Mouse (Mus musculus) hindbrain, embryonic 16.5 days (tissue): Measurements from ENCODE around the gene Nudt22. TPM values are rescaled to one million over a fixed set of nuclear protein-coding genes. Genes with fewer than 3 reads are reported as not detected.
A peak's percentile ranks its signal among the peaks of the same experiment; 100 is the strongest.

Source experiments
- ATAC-seq: fragments of 200-750 bp; cut with Nextera tagmentation; 2 replicates; pipeline ENCODE4 v1.8.0; 2017; ENCODE audit warnings: moderate TSS enrichment, moderate library complexity
- H3K27ac ChIP-seq: fragments of 300-500 bp; sonication (generic); 2 replicates; pipeline ENCODE4 v1.5.1; 2014; ENCODE audit warnings: low read depth, mild to moderate bottlenecking, control low read depth, low read length, moderate library complexity
- H3K27me3 ChIP-seq: fragments of 300-500 bp; sonication (generic); replicated peaks from 2 replicates; pipeline ENCODE4 v1.6.1; 2014; ENCODE audit warnings: low read length; ENCODE audit not compliant: control insufficient read depth, insufficient read depth
- H3K36me3 ChIP-seq: fragments of 300-500 bp; sonication (generic); 2 replicates; pipeline ENCODE4 v1.6.1; 2014; ENCODE audit warnings: mild to moderate bottlenecking, low read length, moderate library complexity, mixed read lengths; ENCODE audit not compliant: control insufficient read depth, insufficient read depth
- H3K4me1 ChIP-seq: fragments of 300-500 bp; sonication (generic); 2 replicates; pipeline ENCODE4 v1.6.1; 2014; ENCODE audit warnings: low read depth, low read length; ENCODE audit not compliant: control insufficient read depth, insufficient read depth
- H3K4me2 ChIP-seq: fragments of 300-500 bp; sonication (generic); 2 replicates; pipeline ENCODE4 v1.6.1; 2014; ENCODE audit warnings: mild to moderate bottlenecking, low read length, control low read depth, moderate library complexity
- H3K4me3 ChIP-seq: fragments of 300-500 bp; sonication (generic); 2 replicates; pipeline ENCODE4 v1.5.1; 2014; ENCODE audit warnings: mild to moderate bottlenecking, low read length, control low read depth, moderate library complexity
- H3K9ac ChIP-seq: fragments of 300-500 bp; sonication (generic); 2 replicates; pipeline ENCODE4 v1.6.1; 2014; ENCODE audit warnings: low read depth, mild to moderate bottlenecking, control low read depth, low read length, moderate library complexity
- H3K9me3 ChIP-seq: fragments of 300-500 bp; sonication (generic); 2 replicates; pipeline ENCODE4 v1.6.1; 2014; ENCODE audit warnings: mild to moderate bottlenecking, low read length, moderate library complexity; ENCODE audit not compliant: control insufficient read depth
- WGBS: fragments of 180-500 bp; shearing (Covaris S2); extraction: QIAGEN DNeasy Blood & Tissue Kit; methylation state at CpG from one replicate; pipeline ENCODE4 v1.1.7; 2014; 5-methylcytosine and 5-hydroxymethylcytosine counted together
- polyA plus RNA-seq: library from polyadenylated mRNA; unstranded; fragments of >200 nt; fragmentation: Nextera tagmentation; extraction: Ambion mirVana; gene quantifications from 2 replicates; pipeline ENCODE4 v1.2.1, GENCODE M21; 2015

Gene Nudt22
- polyA plus RNA-seq, 1 experiment from 2014 or later: 21.8 TPM

- Histone ChIP-seq H3K36me3 (peaks cover 11% of the 10 kb centered on the region), H3K4me3 (peak overlapping the region; percentile 58), H3K27me3 (peaks cover 10% of the 10 kb centered on the region), H3K4me2 (peak overlapping the region; percentile 94), H3K9ac (peak overlapping the region; percentile 83), H3K9me3 (no peaks in the 10 kb centered on the region), H3K27ac (no peak overlapping the region), H3K4me1 (peaks cover 43% of the 10 kb centered on the region)
- no peak for ATAC-seq
- 33% methylated on average over 12 of the region's 12 CpGs for WGBS
Observed at GRCm38 (mm10) chr19:6973581-6974190, 22.2 kb downstream of the Nudt22 start.

- Histone ChIP-seq H3K27me3 (peaks cover 10% of the 10 kb centered on the region), H3K9me3 (no peaks in the 10 kb centered on the region), H3K36me3 (peaks cover 2% of the 10 kb centered on the region), H3K27ac (no peak overlapping the region), H3K4me2 (no peak overlapping the region), H3K4me3 (no peak overlapping the region), H3K4me1 (peaks cover 30% of the 10 kb centered on the region), H3K9ac (no peak overlapping the region)
- no peak for ATAC-seq
- WGBS: 79% methylated on average over 13 of the region's 13 CpGs
Observed at GRCm38 (mm10) chr19:6972247-6972917, 23.5 kb downstream of the Nudt22 start.

GRCm38 (mm10) chr19:6971644-6972043 lies 24.3 kb downstream of the Nudt22 start:
- peaks cover 24% of the 10 kb centered on the region for H3K4me1 ChIP-seq
- WGBS: 41% methylated on average over 6 of the region's 6 CpGs

GRCm38 (mm10) chr19:6970460-6971085 lies 25.3 kb downstream of the Nudt22 start:
- H3K9me3 ChIP-seq: no peaks in the 10 kb centered on the region
- peak overlapping the region; percentile 1; the same call in 1 of the 2 replicates for H3K9ac ChIP-seq
- H3K4me3 ChIP-seq: no peak overlapping the region
- no peaks in the 10 kb centered on the region for H3K36me3 ChIP-seq
- WGBS: 10% methylated on average over 11 of the region's 11 CpGs
- peak overlapping the region; percentile 54 for H3K4me2 ChIP-seq
- H3K4me1 ChIP-seq: peaks cover 15% of the 10 kb centered on the region
- H3K27me3 ChIP-seq: peaks cover 10% of the 10 kb centered on the region
- H3K27ac ChIP-seq: no peak overlapping the region
- ATAC-seq: no peak

More at GRCm38 (mm10) chr19:6971644-6972043, 24.3 kb downstream of the Nudt22 start:
- Histone ChIP-seq H3K36me3 (no peaks in the 10 kb centered on the region), H3K27me3 (peaks cover 10% of the 10 kb centered on the region), H3K9ac (peak overlapping the region; percentile 5; the same call in 1 of the 2 replicates), H3K4me3 (no peak overlapping the region), H3K9me3 (no peaks in the 10 kb centered on the region), H3K4me2 (no peak overlapping the region), H3K27ac (no peak overlapping the region)
- no peak for ATAC-seq

GRCm38 (mm10) chr19:6969665-6970381 lies 26.1 kb downstream of the Nudt22 start:
- ATAC-seq: peak; percentile 13; the same call in 1 of the 2 replicates
- peaks cover 10% of the 10 kb centered on the region for H3K27me3 ChIP-seq
- H3K36me3 ChIP-seq: no peaks in the 10 kb centered on the region
- peak overlapping the region; percentile 54 for H3K4me2 ChIP-seq
- peaks cover 15% of the 10 kb centered on the region for H3K4me1 ChIP-seq
- under 1% methylated on average over 55 of the region's 55 CpGs for WGBS
- H3K4me3 ChIP-seq: peak overlapping the region; percentile 49
- H3K27ac ChIP-seq: no peak overlapping the region
- no peaks in the 10 kb centered on the region for H3K9me3 ChIP-seq
- peak overlapping the region; percentile 67 for H3K9ac ChIP-seq

GRCm38 (mm10) chr19:6969291-6969664 lies 26.6 kb downstream of the Nudt22 start:
- peaks cover 15% of the 10 kb centered on the region for H3K4me1 ChIP-seq
- H3K9me3 ChIP-seq: no peaks in the 10 kb centered on the region
- ATAC-seq: no peak
- WGBS: under 1% methylated on average over 20 of the region's 20 CpGs
- H3K4me2 ChIP-seq: peak overlapping the region; percentile 54
- no peaks in the 10 kb centered on the region for H3K36me3 ChIP-seq
- H3K9ac ChIP-seq: peak overlapping the region; percentile 67
- H3K27ac ChIP-seq: no peak overlapping the region
- H3K27me3 ChIP-seq: peaks cover 10% of the 10 kb centered on the region
- peak overlapping the region; percentile 49 for H3K4me3 ChIP-seq

GRCm38 (mm10) chr19:6968491-6969271 lies 27.2 kb downstream of the Nudt22 start:
- peaks cover 11% of the 10 kb centered on the region for H3K4me1 ChIP-seq
- no peaks in the 10 kb centered on the region for H3K9me3 ChIP-seq
- no peaks in the 10 kb centered on the region for H3K36me3 ChIP-seq
- WGBS: 15% methylated on average over 15 of the region's 15 CpGs
- no peak for ATAC-seq
- peak overlapping the region; percentile 54 for H3K4me2 ChIP-seq
- peak overlapping the region; percentile 7; the same call in 1 of the 2 replicates for H3K9ac ChIP-seq
- H3K27me3 ChIP-seq: peaks cover 10% of the 10 kb centered on the region
- no peak overlapping the region for H3K27ac ChIP-seq
- peak overlapping the region; percentile 49 for H3K4me3 ChIP-seq

GRCm38 (mm10) chr19:6956461-6956860 lies 39.5 kb downstream of the Nudt22 start:
- H3K36me3 ChIP-seq: peaks cover 6% of the 10 kb centered on the region; the same call in 1 of the 2 replicates
- ATAC-seq: no peak
- H3K4me3 ChIP-seq: no peak overlapping the region
- H3K9me3 ChIP-seq: no peaks in the 10 kb centered on the region
- no peak overlapping the region for H3K27ac ChIP-seq
- no peak overlapping the region for H3K9ac ChIP-seq
- WGBS: 85% methylated on average over 10 of the region's 10 CpGs
- peaks cover 11% of the 10 kb centered on the region for H3K4me1 ChIP-seq
- no peaks in the 10 kb centered on the region for H3K27me3 ChIP-seq
- no peak overlapping the region for H3K4me2 ChIP-seq
